Mouse (Mus musculus) megakaryocyte, embryonic 14.5 days (primary cell): Measurements from ENCODE around the gene Kcnmb2. TPM values are rescaled to one million over a fixed set of nuclear protein-coding genes. Genes with fewer than 3 reads are reported as not detected.

Experiments used
- H3K27me3 ChIP-seq: replicated peaks from 2 replicates; pipeline ENCODE3; 2012; ENCODE audit warnings: inconsistent platforms
- H3K36me3 ChIP-seq: replicated peaks from 2 replicates; pipeline ENCODE3; 2012; ENCODE audit warnings: low read length, inconsistent platforms, mixed read lengths
- H3K4me1 ChIP-seq: 2 replicates; pipeline ENCODE4 v1.6.1; 2012; ENCODE audit warnings: inconsistent platforms
- H3K4me3 ChIP-seq: replicated peaks from 2 replicates; pipeline ENCODE3; 2012; ENCODE audit warnings: moderate library complexity, mild to moderate bottlenecking, inconsistent platforms
- H3K9me3 ChIP-seq: 2 replicates; pipeline ENCODE4 v1.6.1; 2012; ENCODE audit warnings: inconsistent platforms
- FLI1 ChIP-seq: IDR thresholded peaks from 2 replicates; pipeline ENCODE4 v1.6.1; 2012; ENCODE audit warnings: low read length, inconsistent platforms, mixed read lengths
- GATA1 ChIP-seq: IDR thresholded peaks from 3 replicates; pipeline ENCODE4 v1.6.1; 2012; ENCODE audit warnings: mixed read lengths, low read length, inconsistent platforms, borderline replicate concordance
- polyA plus RNA-seq: library from polyadenylated mRNA; stranded (reverse); fragments of >175 nt; gene quantifications from 2 replicates; pipeline ENCODE4 v1.2.3, GENCODE M21; 2012; ENCODE audit warnings: low replicate concordance; ENCODE audit not compliant: insufficient read depth

Gene Kcnmb2
- polyA plus RNA-seq, 1 experiment = not detected

DNA sequence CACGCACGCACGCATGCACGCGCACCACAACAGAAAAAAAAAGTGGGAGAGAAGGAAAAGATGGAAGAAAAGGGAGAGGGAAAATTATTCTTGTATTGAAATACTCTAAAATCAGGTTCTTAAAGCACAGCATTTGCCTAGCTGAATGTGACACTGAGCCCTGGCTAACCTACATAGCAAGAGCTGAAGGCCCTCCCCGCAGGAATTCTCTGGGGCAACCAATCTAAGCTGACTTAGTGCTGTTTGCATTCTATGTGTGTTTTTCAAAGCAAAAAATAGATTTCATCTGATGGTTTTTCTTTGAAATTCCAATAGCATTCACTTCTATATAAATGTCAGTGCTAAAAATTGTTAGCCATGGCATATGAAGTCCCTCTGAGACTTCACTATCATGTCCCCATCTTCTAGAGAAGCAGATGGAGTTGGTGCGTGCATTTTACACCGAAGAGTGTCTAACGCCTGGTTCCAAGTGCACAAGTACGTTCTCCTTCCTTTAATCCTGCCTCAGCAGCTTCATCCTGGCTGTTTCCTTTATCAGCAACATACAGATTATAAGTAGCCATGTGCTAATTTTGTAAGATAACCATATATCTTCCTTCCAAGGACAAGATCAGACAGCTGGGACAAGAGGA is 151.4 kb downstream of the Kcnmb2 start:
- Histone ChIP-seq H3K4me1 (no peaks in the 10 kb centered on the region), H3K4me3 (no peak overlapping the region), H3K27me3 (no peaks in the 10 kb centered on the region), H3K36me3 (no peaks in the 10 kb centered on the region), H3K9me3 (peaks cover 17% of the 10 kb centered on the region)
- TF ChIP-seq FLI1 (no peak), GATA1 (no peak)

DNA sequence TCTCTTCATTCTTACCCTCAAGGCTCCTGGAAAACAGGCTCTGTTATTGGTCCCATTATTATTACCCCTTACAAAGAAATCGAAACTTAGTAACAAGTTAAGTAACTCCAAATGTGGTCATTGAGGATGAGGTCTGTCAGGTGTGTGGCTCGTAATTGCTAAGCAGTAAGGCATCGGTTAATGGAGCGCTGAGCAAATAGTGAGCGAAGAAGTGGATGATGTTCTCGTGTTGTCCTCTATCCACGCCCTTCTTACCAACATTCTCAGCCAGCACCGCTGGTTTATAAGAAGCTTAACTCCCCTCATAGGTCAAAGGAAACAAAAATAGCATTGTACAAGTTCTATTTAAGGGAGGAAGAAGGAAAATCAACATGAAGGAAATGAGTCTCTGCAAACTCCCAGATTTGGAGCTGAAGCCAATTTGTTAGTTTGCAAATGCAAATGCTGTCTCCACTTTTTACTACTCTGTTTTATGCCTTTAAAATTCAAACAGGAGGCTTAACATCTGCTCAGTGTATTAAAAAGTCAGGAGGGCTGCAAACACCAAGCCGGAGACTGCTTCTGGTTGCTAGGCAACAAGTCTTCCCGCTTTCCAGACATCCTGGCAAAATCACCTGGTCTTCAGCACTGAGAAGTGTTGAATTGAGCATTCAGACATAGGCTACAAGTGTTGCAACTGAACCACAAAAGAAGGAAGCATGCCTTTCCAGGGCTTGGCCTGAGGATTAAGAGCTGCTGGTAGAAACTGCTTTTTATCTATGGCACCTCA is 157.8 kb downstream of the Kcnmb2 start:
- Histone ChIP-seq H3K27me3 (no peaks in the 10 kb centered on the region), H3K36me3 (no peaks in the 10 kb centered on the region), H3K9me3 (peaks cover 19% of the 10 kb centered on the region), H3K4me3 (no peak overlapping the region), H3K4me1 (no peaks in the 10 kb centered on the region)
- TF ChIP-seq GATA1 (no peak), FLI1 (no peak)

DNA sequence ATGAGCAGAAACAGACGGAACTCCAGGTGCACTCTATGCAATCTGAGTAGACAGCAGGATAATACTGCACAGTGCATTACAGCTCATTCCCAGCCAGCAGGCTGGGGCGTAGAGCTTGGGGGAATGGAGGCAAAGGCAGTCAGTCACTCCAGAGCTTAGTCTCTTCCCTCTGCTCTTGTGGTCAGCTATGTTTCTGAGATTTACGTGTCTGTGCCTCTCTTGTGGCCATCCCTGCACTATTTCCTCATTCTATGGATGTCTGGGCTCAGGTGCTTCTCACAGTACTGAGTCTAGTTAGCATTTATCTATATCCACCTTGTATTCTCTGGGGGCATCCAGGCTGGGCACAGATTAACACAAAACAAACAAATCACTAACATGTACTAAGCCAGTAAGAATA is 160.4 kb downstream of the Kcnmb2 start:
- Histone ChIP-seq H3K36me3 (no peaks in the 10 kb centered on the region), H3K4me1 (no peaks in the 10 kb centered on the region), H3K27me3 (no peaks in the 10 kb centered on the region), H3K9me3 (peaks cover 13% of the 10 kb centered on the region), H3K4me3 (no peak overlapping the region)
- no peak for TF ChIP-seq GATA1
- TF ChIP-seq FLI1 = no peak

DNA sequence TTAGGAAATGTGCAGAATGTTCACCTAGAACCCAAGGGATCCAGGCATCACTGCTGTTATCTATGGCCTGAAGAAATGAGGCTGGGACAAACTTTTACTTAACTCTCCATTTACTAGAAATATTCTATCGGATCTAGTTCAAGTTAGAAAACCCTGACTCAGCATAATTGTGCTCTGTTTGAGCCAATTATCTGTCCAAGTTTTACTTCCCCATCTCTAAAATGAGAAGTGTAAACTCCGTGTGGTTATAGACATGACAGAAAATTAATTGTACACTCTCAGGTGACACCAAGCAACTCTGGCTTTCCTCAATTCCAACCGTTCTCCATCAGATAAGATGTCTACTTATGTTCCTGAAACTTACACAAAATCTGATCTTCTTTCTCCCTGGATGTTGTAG is 161.0 kb downstream of the Kcnmb2 start:
- Histone ChIP-seq H3K27me3 (no peaks in the 10 kb centered on the region), H3K4me1 (no peaks in the 10 kb centered on the region), H3K36me3 (no peaks in the 10 kb centered on the region), H3K4me3 (no peak overlapping the region), H3K9me3 (peaks cover 8% of the 10 kb centered on the region; the same call in 1 of the 2 replicates)
- TF ChIP-seq GATA1 = no peak
- no peak for TF ChIP-seq FLI1

DNA sequence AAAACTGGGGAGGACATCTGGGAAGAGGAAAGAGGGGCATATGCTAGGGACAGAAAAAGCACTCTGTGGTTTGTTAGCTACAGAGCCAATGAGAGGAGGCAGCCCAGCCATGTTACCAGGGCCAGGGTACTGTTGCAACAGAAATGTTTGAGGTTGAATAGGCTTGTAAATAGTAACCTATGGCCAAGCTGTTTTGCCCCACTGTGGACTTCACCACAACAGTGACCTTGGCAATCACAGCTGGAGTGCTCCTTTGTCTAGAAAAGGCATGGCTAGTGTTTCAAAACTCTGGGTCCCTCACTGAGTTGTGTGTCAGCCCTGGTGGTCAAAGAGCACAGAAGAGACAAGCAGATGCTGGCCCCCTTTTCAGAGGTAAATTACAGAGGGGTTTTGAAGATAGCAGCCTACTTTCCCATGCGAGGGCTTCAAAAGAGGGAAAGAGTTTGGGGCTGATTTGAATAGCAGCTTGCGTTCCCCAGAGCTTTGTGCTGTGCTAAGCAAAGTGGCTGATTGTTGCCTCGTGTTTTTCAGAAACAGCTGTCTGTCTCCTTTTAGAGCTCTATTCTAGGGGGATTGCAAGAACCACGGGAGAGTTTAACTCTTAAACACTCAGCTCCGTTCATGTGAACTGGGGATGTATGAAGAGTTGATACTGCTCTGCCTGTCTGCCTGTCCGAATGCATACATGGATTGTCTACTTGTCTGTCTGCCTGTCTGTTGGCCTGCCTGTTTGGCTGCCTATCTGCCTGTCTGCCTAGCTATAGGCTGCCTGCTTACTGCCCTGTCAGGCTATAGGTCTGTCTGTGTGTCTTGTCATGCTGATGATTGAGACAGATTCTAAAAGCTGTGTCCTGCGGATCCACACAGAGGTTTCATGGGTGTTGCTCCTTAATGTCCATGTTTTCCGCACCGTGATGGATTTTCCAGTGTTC is 165.0 kb downstream of the Kcnmb2 start:
- Histone ChIP-seq H3K27me3 (no peaks in the 10 kb centered on the region), H3K9me3 (peaks cover 12% of the 10 kb centered on the region; the same call in 1 of the 2 replicates), H3K4me1 (no peaks in the 10 kb centered on the region), H3K4me3 (peak overlapping the region; percentile 51), H3K36me3 (no peaks in the 10 kb centered on the region)
- TF ChIP-seq FLI1 = no peak

DNA sequence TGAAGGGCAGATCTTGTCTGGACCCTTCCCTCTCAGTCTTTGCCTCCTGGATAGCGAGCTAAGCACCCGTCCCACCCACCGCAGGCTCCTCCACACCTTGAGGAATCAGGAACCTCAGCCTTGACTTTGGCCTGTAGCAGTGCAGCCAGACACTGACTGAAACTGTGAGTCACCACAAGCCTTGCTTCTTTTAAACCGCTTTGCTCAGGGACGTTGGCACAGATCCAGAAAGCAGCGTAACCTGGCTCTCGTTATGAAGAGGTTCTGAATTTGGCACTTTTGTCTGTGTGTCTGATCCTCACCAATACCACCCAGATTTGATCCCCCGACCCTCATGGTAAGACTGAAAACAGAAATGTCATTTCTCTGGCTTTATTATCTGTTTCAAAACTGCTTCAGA is 171.6 kb downstream of the Kcnmb2 start:
- H3K36me3 ChIP-seq = no peaks in the 10 kb centered on the region
- H3K27me3 ChIP-seq = no peaks in the 10 kb centered on the region
- no peak overlapping the region for H3K4me3 ChIP-seq
- no peak for TF ChIP-seq GATA1
- no peak for TF ChIP-seq FLI1
- no peaks in the 10 kb centered on the region for H3K4me1 ChIP-seq
- H3K9me3 ChIP-seq = peaks cover 6% of the 10 kb centered on the region; the same call in 1 of the 2 replicates

DNA sequence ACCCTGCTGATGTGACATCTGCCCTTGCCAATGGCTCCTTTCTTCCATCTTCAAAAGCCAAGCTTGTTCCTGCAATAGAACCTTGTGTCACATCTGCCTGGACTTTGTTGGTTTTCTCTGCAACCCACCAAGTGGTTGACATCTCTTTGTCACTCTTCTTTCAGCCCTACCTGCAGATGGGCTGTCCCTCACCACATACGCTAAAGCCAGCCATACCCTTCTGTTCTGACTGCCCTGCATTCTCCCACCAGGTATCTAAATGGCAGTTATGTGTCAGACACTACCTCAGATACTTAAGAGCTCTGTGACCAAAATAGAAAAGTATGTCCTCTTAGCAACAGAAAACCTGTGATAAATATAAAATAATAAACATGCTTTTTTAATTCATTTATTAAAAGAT is 186.5 kb downstream of the Kcnmb2 start:
- no peaks in the 10 kb centered on the region for H3K36me3 ChIP-seq
- H3K27me3 ChIP-seq = no peaks in the 10 kb centered on the region
- H3K4me1 ChIP-seq = no peaks in the 10 kb centered on the region
- no peak overlapping the region for H3K4me3 ChIP-seq
- TF ChIP-seq FLI1 (no peak), GATA1 (no peak)
- peaks cover 3% of the 10 kb centered on the region; the same call in 1 of the 2 replicates for H3K9me3 ChIP-seq

DNA sequence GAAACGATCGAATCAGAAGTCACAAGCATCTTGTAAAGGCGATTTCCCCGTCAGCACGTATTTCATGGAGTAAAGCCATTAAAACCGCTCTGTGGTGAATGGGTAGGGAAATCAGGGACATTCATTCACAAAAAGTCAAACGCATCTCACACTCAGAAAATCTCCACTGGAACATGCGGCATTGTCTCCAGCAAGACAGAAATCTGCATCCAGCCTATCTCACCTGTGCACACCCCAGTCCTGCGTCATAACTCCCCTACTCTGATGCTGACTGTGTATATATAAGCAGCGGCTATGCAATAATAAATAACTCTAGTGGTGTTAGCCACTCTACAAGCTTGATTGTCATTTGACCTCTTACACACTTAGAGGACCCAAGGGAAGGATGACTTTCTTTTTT is 199.1 kb downstream of the Kcnmb2 start:
- no peak overlapping the region for H3K4me3 ChIP-seq

DNA sequence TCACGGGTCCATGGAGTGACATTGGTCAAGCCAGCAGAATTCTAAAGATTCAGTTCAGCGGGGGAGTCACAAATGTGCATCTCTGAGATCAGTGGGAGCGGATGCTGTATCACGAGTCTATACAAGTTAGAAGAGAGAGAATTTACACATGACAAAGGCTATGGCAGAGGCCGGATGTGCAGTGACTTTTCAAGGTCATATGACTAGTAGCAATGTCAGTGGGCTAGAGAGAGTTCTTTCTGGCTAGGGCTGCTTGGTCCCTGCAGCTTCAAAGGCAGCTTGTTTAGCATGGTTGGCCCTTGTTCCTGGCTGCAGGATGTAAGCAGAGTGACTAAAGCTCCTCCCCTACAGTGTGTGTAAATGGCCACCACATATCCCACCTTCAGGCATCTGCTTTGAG is 217.5 kb downstream of the Kcnmb2 start:
- no peaks in the 10 kb centered on the region for H3K27me3 ChIP-seq
- H3K9me3 ChIP-seq = peaks cover 16% of the 10 kb centered on the region
- H3K36me3 ChIP-seq = no peaks in the 10 kb centered on the region
- no peaks in the 10 kb centered on the region for H3K4me1 ChIP-seq
- TF ChIP-seq GATA1 = no peak
- TF ChIP-seq FLI1 = no peak
- H3K4me3 ChIP-seq = no peak overlapping the region

More for the DNA sequence above, 199.1 kb downstream of the Kcnmb2 start:
- TF ChIP-seq GATA1 (no peak), FLI1 (no peak)
- H3K36me3 ChIP-seq = no peaks in the 10 kb centered on the region
- H3K27me3 ChIP-seq = no peaks in the 10 kb centered on the region
- H3K9me3 ChIP-seq = 0 out of 2 replicates have a peak, but pooled peaks cover 6% of the 10 kb centered on the region
- no peaks in the 10 kb centered on the region for H3K4me1 ChIP-seq
